Mouse (Mus musculus): ENCODE data around the gene Zfp12. TPM values are rescaled to one million over a fixed set of nuclear protein-coding genes. Genes with fewer than 3 reads are reported as not detected.

The Zfp12 gene
- total RNA-seq, 1 experiment from 2014 or later, result 24.3 TPM

- no peak for ATAC-seq (ENCODE audit: extremely low read depth, insufficient number of reproducible peaks, low FRiP score, poor library complexity, severe bottlenecking)
Measured at GRCm38 (mm10) chr5:143297986-143298385, 63.0 kb downstream of the Zfp12 start.

- ATAC-seq (ENCODE audit: extremely low read depth, insufficient number of reproducible peaks, low FRiP score, poor library complexity, severe bottlenecking), result no peak
Measured at GRCm38 (mm10) chr5:143298391-143298790, 63.4 kb downstream of the Zfp12 start.

Other genes with a start within 250 kb of the Zfp12 start
- gene Rnf216, start 122.2 kb upstream of the Zfp12 start, total RNA-seq (2017), result 102 and 127 TPM in 2 replicates
- not detected in 2 replicates for gene Olfr718-ps1, start 87.6 kb upstream of the Zfp12 start, total RNA-seq (2017)
- 12.0 and 12.5 TPM in 2 replicates for gene Rbak, start 54.4 kb upstream of the Zfp12 start, total RNA-seq (2017)
- gene Spdye4b, start 54.1 kb upstream of the Zfp12 start, total RNA-seq (2017), result 0.37 and 0.70 TPM in 2 replicates
- not detected in 2 replicates for gene Spdye4a, start 8.3 kb upstream of the Zfp12 start, total RNA-seq (2017)
- 3.0 and 3.2 TPM in 2 replicates for gene Zfp316, start 34.9 kb downstream of the Zfp12 start, total RNA-seq (2017)
- gene Zfp853, start 58.5 kb downstream of the Zfp12 start, total RNA-seq (2017), result not detected in 2 replicates
- 14.1 and 15.0 TPM in 2 replicates for gene E130309D02Rik, start 80.2 kb downstream of the Zfp12 start, total RNA-seq (2017)
- 46.0 and 47.7 TPM in 2 replicates for gene Zdhhc4, start 94.1 kb downstream of the Zfp12 start, total RNA-seq (2017)
- gene Grid2ip, start 122.2 kb downstream of the Zfp12 start, total RNA-seq (2017), result not detected in 2 replicates
- gene Kdelr2, start 168.7 kb downstream of the Zfp12 start, total RNA-seq (2017), result 25.0 and 26.5 TPM in 2 replicates
- 14.5 and 15.7 TPM in 2 replicates for gene Daglb, start 229.4 kb downstream of the Zfp12 start, total RNA-seq (2017)